Mouse (Mus musculus) forebrain, embryonic 11.5 days (tissue): Measurements from ENCODE around the gene C2cd2. TPM values are rescaled to one million over a fixed set of nuclear protein-coding genes. Genes with fewer than 3 reads are reported as not detected.

Source experiments
- ATAC-seq: fragments of 200-750 bp; cut with Nextera tagmentation; replicated peaks from 2 replicates; pipeline ENCODE4 v1.8.0; 2017; ENCODE audit warnings: moderate TSS enrichment; ENCODE audit not compliant: low FRiP score
- DNase-seq: peaks from one replicate; pipeline ENCODE4 v3.0.0-alpha.2; 2017; ENCODE audit warnings: low spot score
- H3K27ac ChIP-seq: fragments of 300-500 bp; sonication (generic); 2 replicates; pipeline ENCODE4 v1.5.1; 2014; ENCODE audit warnings: low read depth, low read length
- H3K27me3 ChIP-seq: fragments of 300-500 bp; sonication (generic); 2 replicates; pipeline ENCODE4 v1.6.1; 2014; ENCODE audit warnings: mild to moderate bottlenecking, low read length, mixed read lengths; ENCODE audit not compliant: control insufficient read depth, insufficient read depth
- H3K36me3 ChIP-seq: fragments of 300-500 bp; sonication (generic); 2 replicates; pipeline ENCODE4 v1.6.1; 2014; ENCODE audit warnings: mild to moderate bottlenecking, low read length, moderate library complexity, mixed read lengths; ENCODE audit not compliant: control insufficient read depth, insufficient read depth
- H3K4me1 ChIP-seq: fragments of 300-500 bp; sonication (generic); replicated peaks from 2 replicates; pipeline ENCODE4 v1.6.1; 2014; ENCODE audit warnings: low read length, mixed read lengths; ENCODE audit not compliant: control insufficient read depth, insufficient read depth
- H3K4me2 ChIP-seq: fragments of 300-500 bp; sonication (generic); 2 replicates; pipeline ENCODE4 v1.6.1; 2014; ENCODE audit warnings: low read depth, mild to moderate bottlenecking, low read length, moderate library complexity, mixed read lengths; ENCODE audit not compliant: severe bottlenecking
- H3K4me3 ChIP-seq: fragments of 300-500 bp; sonication (generic); 2 replicates; pipeline ENCODE4 v1.5.1; 2014; ENCODE audit warnings: low read depth, low read length
- H3K9ac ChIP-seq: fragments of 300-500 bp; sonication (generic); 2 replicates; pipeline ENCODE4 v1.6.1; 2014; ENCODE audit warnings: low read length
- H3K9me3 ChIP-seq: fragments of 300-500 bp; sonication (generic); 2 replicates; pipeline ENCODE4 v1.6.1; 2016; ENCODE audit warnings: low read length, mixed read lengths; ENCODE audit not compliant: control insufficient read depth
- WGBS: fragments of 180-500 bp; shearing (Covaris S2); extraction: QIAGEN DNeasy Blood & Tissue Kit; methylation state at CpG from one replicate; pipeline ENCODE4 v1.1.7; 2014; 5-methylcytosine and 5-hydroxymethylcytosine counted together
- polyA plus RNA-seq: library from polyadenylated mRNA; unstranded; fragments of >200 nt; fragmentation: Nextera tagmentation; extraction: Ambion mirVana; gene quantifications from 2 replicates; pipeline ENCODE4 v1.2.1, GENCODE M21; 2014

Gene C2cd2
- polyA plus RNA-seq, 1 experiment from 2014 or later: 14.7 TPM

DNA sequence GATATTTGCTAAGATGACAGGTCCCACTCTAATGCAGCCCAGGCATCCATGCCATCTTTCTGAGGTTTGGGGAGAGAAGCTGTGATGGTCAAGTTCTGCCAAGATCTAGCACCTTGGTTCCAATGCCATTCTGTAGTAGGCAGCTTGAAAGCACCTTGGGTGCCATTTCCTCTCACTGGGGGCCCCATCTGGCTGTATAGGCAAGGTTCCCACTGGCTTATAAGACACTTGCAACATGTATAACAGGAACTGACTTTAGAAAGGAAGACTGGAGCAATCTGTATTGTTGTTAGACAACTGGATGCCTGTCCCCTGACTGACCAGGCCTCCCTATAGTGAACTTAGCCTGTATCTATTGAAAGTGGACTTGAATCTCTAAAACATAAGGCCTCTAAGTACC is 74.6 kb downstream of the C2cd2 start:
- no peak overlapping the region for H3K4me3 ChIP-seq
- H3K4me2 ChIP-seq: no peak overlapping the region
- H3K4me1 ChIP-seq: no peaks in the 10 kb centered on the region
- H3K27me3 ChIP-seq: no peaks in the 10 kb centered on the region
- no peaks in the 10 kb centered on the region for H3K36me3 ChIP-seq
- DNase-seq: no peak
- no peaks in the 10 kb centered on the region for H3K9me3 ChIP-seq
- no peak overlapping the region for H3K9ac ChIP-seq
- no peak overlapping the region for H3K27ac ChIP-seq
- ATAC-seq: no peak

DNA sequence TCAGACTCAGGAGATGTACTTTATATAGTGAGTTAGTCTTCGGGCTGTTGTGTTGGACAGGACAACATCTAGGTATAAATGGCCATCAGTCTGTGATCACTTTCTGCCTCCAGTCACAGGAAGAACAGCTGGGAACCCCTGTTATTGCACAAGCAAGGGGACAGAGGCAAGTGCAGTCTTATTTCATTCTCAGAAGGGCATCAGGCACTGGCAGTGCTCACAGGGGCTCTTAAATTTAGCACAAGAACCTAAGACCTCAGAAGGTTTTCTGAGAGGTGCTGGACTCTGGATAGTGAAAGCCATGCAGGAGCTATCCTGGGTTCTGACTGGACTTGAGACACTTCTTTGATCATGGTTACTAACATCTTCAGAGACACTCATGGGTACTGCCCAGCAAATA is 78.7 kb downstream of the C2cd2 start:
- Histone ChIP-seq H3K4me3 (no peak overlapping the region), H3K36me3 (no peaks in the 10 kb centered on the region), H3K27ac (no peak overlapping the region), H3K27me3 (no peaks in the 10 kb centered on the region), H3K9me3 (no peaks in the 10 kb centered on the region), H3K9ac (no peak overlapping the region), H3K4me1 (no peaks in the 10 kb centered on the region), H3K4me2 (no peak overlapping the region)
- 100% methylated on average over 1 of the region's 1 CpGs for WGBS
- ATAC-seq: no peak
- DNase-seq: no peak

DNA sequence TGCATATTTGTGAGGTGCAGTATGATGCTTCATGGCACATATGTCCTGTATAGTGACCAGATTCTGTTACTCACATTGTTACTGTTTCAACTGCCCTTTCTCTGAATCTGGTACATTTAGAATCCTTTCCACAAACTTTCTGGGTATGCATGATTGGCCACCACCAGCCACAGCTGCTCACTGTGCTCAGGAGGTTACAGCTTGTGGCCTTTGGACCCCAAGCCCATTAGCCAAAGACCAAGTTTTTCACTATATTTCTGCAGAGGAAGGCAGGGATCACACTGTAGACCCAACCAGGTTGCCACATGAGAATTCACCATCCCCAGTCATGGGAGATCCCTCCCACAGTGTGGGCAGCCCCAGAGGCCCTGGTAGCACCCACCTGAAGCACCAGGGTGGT is 79.5 kb downstream of the C2cd2 start:
- Histone ChIP-seq H3K9ac (no peak overlapping the region), H3K36me3 (no peaks in the 10 kb centered on the region), H3K4me2 (no peak overlapping the region), H3K9me3 (no peaks in the 10 kb centered on the region), H3K4me3 (no peak overlapping the region), H3K27ac (no peak overlapping the region), H3K27me3 (no peaks in the 10 kb centered on the region), H3K4me1 (no peaks in the 10 kb centered on the region)
- DNase-seq (no peak), ATAC-seq (no peak)

DNA sequence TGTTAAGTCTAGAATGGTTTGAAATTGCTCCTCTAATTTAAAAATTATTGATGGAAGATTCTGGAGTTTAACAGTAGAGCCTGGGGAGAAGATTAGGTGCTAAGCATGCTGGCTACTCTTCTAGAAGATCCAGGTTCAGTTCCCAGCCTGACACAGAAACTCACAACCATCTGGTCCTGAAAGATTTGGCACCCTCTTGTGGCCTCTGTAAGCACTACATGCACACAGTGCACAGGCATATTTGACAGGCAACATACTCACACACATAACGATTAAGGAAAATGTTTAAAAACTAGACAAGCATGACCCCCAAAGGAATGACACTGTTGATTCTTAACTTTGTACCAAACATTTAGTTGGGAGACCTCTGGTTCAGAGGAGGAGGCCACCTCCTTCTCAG is 83.3 kb downstream of the C2cd2 start:
- Histone ChIP-seq H3K4me1 (no peaks in the 10 kb centered on the region), H3K27ac (no peak overlapping the region), H3K4me2 (no peak overlapping the region), H3K9ac (no peak overlapping the region), H3K27me3 (no peaks in the 10 kb centered on the region), H3K36me3 (no peaks in the 10 kb centered on the region), H3K4me3 (no peak overlapping the region), H3K9me3 (no peaks in the 10 kb centered on the region)
- DNase-seq (peak; percentile 64), ATAC-seq (no peak)
- 88% methylated on average over 1 of the region's 1 CpGs for WGBS

DNA sequence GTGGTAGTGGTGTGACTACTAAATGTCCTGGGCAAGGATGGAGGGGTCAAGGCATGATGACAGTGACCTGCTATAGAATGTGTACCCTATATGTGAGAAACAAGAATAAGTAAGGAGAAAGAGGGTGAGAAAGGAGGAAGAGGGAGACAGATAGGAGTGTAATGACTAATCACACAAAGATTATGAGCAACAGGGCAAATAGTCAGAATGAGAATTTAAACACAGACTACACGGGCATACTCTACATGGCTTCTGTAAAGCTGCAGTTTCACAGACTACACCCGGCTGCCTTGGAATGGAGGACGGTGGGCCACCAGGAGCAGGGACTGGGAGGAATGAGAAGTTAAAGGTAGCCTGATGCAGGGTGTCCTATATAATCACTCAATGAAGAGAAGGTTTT is 84.9 kb downstream of the C2cd2 start:
- H3K4me3 ChIP-seq: no peak overlapping the region
- DNase-seq (no peak), ATAC-seq (no peak)
- no peaks in the 10 kb centered on the region for H3K27me3 ChIP-seq
- no peak overlapping the region for H3K4me2 ChIP-seq
- H3K27ac ChIP-seq: no peak overlapping the region
- H3K9me3 ChIP-seq: no peaks in the 10 kb centered on the region
- no peaks in the 10 kb centered on the region; the same call in 1 of the 2 replicates for H3K36me3 ChIP-seq
- H3K9ac ChIP-seq: no peak overlapping the region
- no peaks in the 10 kb centered on the region for H3K4me1 ChIP-seq
- WGBS: 85% methylated on average over 3 of the region's 3 CpGs

DNA sequence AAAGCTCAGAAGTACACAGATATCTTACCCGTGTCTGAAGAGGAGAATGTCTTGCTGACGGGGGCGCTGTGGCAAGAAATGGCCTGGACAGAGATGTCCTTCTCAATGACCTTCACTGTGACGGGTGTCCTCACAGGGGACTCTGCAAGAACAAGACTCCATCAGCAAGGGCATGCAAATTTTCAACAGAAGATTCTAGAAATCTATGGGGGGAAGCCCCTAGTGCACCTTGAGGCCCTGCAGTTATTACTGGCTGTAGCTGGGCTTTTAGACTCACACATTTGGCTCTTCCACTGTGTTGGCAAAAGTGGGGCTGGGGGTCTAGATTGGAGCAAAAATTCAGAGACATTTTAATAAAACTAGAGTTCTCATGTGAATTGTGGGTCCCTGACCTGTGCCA is 87.3 kb downstream of the C2cd2 start:
- WGBS: 90% methylated on average over 4 of the region's 4 CpGs
- H3K4me2 ChIP-seq: no peak overlapping the region

DNA sequence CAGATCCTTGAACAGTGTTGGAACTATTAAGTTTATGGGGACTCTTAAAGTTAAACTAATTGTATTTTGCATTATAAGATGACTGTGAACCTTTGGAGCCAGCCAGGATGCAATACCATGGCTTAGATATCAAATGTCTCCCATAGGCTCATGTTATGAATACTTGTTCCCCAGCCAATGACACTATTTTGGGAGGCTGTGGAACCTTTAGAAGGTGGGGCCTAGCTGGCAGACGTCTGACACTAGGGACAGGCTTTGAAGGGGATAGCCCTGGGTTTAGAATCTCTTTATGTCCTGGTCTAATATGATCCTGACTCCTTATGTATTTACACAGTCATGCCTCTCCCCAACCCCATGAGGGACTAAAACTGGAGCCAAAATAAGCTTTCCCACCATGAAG is 88.0 kb downstream of the C2cd2 start:
- DNase-seq (no peak), ATAC-seq (no peak)
- Histone ChIP-seq H3K36me3 (no peaks in the 10 kb centered on the region; the same call in 1 of the 2 replicates), H3K9ac (no peak overlapping the region), H3K27me3 (no peaks in the 10 kb centered on the region), H3K27ac (no peak overlapping the region), H3K4me3 (no peak overlapping the region), H3K4me2 (no peak overlapping the region), H3K9me3 (no peaks in the 10 kb centered on the region), H3K4me1 (no peaks in the 10 kb centered on the region)
- 61% methylated on average over 1 of the region's 1 CpGs for WGBS

More for the DNA sequence above, 87.3 kb downstream of the C2cd2 start:
- H3K4me3 ChIP-seq: no peak overlapping the region
- H3K27me3 ChIP-seq: no peaks in the 10 kb centered on the region
- no peaks in the 10 kb centered on the region; the same call in 1 of the 2 replicates for H3K36me3 ChIP-seq
- ATAC-seq (no peak), DNase-seq (no peak)
- H3K9me3 ChIP-seq: no peaks in the 10 kb centered on the region
- H3K27ac ChIP-seq: no peak overlapping the region
- H3K4me1 ChIP-seq: no peaks in the 10 kb centered on the region
- H3K9ac ChIP-seq: no peak overlapping the region

DNA sequence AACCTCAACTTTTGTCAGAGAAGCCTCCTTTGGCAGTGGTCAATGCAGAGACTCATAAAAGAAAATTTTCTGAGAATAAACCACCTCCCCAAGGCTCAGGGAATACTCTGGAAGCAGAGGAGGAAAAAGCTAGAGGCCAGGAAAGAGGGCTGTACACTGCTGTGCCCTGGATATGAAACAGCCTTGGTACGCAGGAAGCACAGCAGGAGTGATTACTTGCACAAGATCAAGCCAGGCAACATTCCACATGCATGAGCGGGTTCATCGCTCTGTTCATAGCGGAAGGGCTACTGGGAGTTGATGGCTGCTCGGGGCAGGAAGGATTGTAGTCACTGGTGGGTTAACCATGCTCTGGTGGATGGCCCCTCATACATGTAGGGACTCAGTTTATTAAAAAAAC is 89.7 kb downstream of the C2cd2 start:
- Histone ChIP-seq H3K9ac (no peak overlapping the region), H3K36me3 (no peaks in the 10 kb centered on the region; the same call in 1 of the 2 replicates), H3K27ac (no peak overlapping the region), H3K4me1 (no peaks in the 10 kb centered on the region), H3K27me3 (no peaks in the 10 kb centered on the region), H3K4me3 (no peak overlapping the region), H3K9me3 (no peaks in the 10 kb centered on the region), H3K4me2 (no peak overlapping the region)
- WGBS: 70% methylated on average over 5 of the region's 5 CpGs
- DNase-seq (no peak), ATAC-seq (0 out of 2 replicates have a peak, but pooled peaks have one; percentile 18)

DNA sequence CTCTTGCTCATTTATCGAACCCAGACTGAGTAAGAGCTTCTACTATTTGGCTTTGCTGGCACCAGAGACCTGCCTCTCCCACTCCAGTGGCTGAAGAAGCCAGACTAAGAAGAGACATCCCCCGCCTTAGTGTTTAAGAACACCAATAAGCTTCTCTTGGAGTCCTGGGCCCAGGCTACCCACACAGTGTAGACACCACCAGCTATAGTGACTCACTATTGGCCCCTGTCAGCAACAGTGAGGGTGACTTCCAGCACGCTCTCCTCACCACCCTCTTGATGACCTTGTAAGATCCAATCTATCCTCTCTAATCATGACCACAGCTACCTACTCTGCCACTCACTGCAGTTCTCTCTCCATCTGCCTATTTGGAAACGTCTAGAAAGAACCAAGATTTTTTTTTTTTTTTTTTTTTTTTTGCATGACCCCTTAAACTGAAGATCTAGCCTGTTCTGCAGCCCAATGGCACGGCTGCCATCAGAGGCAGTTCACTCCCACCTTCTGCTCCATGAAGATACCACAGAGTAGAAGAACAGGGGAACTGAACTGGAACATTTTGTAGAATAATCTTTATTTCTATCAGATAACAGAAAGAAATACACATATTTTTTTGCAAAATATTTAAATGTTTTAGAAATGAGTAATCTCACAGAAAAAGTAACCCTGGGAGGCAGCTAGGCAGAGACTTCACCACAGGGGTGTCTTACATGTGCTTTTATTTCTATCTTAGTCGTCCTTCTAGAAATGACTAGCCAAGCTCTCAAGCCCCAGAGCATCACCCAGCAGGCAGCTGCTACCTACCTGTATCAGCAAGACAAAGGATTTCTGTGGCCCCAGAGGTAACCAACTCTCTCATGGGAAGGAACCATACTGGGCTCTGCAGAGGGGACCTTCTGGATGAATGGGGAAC is 93.0 kb downstream of the C2cd2 start:
- no peaks in the 10 kb centered on the region for H3K27me3 ChIP-seq
- no peak overlapping the region for H3K9ac ChIP-seq
- no peaks in the 10 kb centered on the region; the same call in 1 of the 2 replicates for H3K36me3 ChIP-seq
- no peaks in the 10 kb centered on the region for H3K9me3 ChIP-seq
- no peak overlapping the region for H3K27ac ChIP-seq
- no peaks in the 10 kb centered on the region for H3K4me1 ChIP-seq
- ATAC-seq: no peak
- no peak for DNase-seq
- WGBS: 73% methylated on average over 6 of the region's 6 CpGs
- no peak overlapping the region for H3K4me2 ChIP-seq
- H3K4me3 ChIP-seq: no peak overlapping the region
